Mouse (Mus musculus) MEL (cell line): ENCODE results near the gene Specc1l.
"Not testable (repeated sequence)": the region's sequence is repeated elsewhere in the genome, so short reads cannot be mapped to it uniquely, and the experiment has no call there.

ENCODE experiments used
- CTCF ChIP-seq, 3 experiments: IDR thresholded peaks in 2 of 3; conservative IDR thresholded peaks in 1 of 3; 2 replicates each; pipeline ENCODE4 v1.5.1; 2011 to 2012; ENCODE audit warnings: low read length in 3 of 3, low read depth in 2 of 3, mild to moderate bottlenecking in 2 of 3, improper control_type of control experiment in 1 of 3, inconsistent platforms in 1 of 3, mixed read lengths in 1 of 3, moderate library complexity in 1 of 3; ENCODE audit not compliant: control insufficient read depth in 1 of 3, insufficient read depth in 1 of 3, poor library complexity in 1 of 3, severe bottlenecking in 1 of 3
- ELF1 ChIP-seq: IDR thresholded peaks from 2 replicates; pipeline ENCODE4 v1.6.1; 2014; ENCODE audit warnings: low read depth, mild to moderate bottlenecking, inconsistent platforms, low read length, improper control_type of control experiment, moderate library complexity
- ETS1 ChIP-seq: IDR thresholded peaks from 2 replicates; pipeline ENCODE4 v1.6.1; 2012; ENCODE audit warnings: low read depth, mild to moderate bottlenecking, inconsistent platforms, low read length, improper control_type of control experiment, moderate library complexity

DNA sequence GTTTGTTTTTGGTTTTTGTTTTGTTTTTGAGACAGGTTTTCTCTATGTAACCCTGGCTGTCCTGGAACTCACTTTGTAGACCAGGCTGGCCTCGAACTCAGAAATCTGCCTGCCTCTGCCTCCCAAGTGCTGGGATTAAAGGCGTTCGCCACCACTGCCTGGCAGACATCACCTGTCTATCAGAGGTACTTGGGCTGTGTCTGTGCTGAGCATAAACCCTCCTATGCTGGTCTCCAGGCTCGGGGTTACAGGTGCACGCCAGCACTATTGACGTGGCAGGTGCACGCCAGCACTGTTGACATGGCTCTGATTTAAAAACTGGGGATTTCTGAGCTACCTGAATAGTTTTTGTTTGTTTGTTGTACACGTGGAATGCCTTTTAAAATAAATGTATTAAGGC, 80.3 kb downstream of the Specc1l start:
- TF ChIP-seq CTCF (IDR thresholded peaks at IDR 0.05 in 2 of 3, conservative IDR thresholded peaks at IDR 0.05 in 1 of 3; ENCODE audit: control insufficient read depth in 1 of 3, insufficient read depth in 1 of 3, low read depth in 2 of 3, low read length in 3 of 3, poor library complexity in 1 of 3, severe bottlenecking in 1 of 3); ELF1; ETS1: not testable (repeated sequence)
